Mouse (Mus musculus) midbrain, embryonic 16.5 days (tissue): ENCODE results near the gene Chst1. TPM values are rescaled to one million over a fixed set of nuclear protein-coding genes. Genes with fewer than 3 reads are reported as not detected.

Experiments
- ATAC-seq: fragments of 200-750 bp; cut with Nextera tagmentation; 2 replicates; pipeline ENCODE4 v1.8.0; 2017; ENCODE audit warnings: moderate TSS enrichment
- H3K27ac ChIP-seq: fragments of 300-500 bp; sonication (generic); 2 replicates; pipeline ENCODE4 v1.5.1; 2014; ENCODE audit warnings: mild to moderate bottlenecking, low read length, mixed read lengths
- H3K27me3 ChIP-seq: fragments of 300-500 bp; sonication (generic); 2 replicates; pipeline ENCODE4 v1.6.1; 2014; ENCODE audit warnings: low read depth, low read length, mixed read lengths; ENCODE audit not compliant: control insufficient read depth, insufficient read depth
- H3K36me3 ChIP-seq: fragments of 300-500 bp; sonication (generic); 2 replicates; pipeline ENCODE4 v1.6.1; 2014; ENCODE audit warnings: mild to moderate bottlenecking, low read length, moderate library complexity, mixed read lengths; ENCODE audit not compliant: control insufficient read depth, insufficient read depth
- H3K4me1 ChIP-seq: fragments of 300-500 bp; sonication (generic); 2 replicates; pipeline ENCODE4 v1.6.1; 2014; ENCODE audit warnings: mild to moderate bottlenecking, low read length, mixed read lengths; ENCODE audit not compliant: control insufficient read depth, insufficient read depth
- H3K4me2 ChIP-seq: fragments of 300-500 bp; sonication (generic); 2 replicates; pipeline ENCODE4 v1.6.1; 2014; ENCODE audit warnings: mild to moderate bottlenecking, low read length, mixed read lengths
- H3K4me3 ChIP-seq: fragments of 300-500 bp; sonication (generic); 2 replicates; pipeline ENCODE4 v1.5.1; 2014; ENCODE audit warnings: low read depth, mild to moderate bottlenecking, low read length, moderate library complexity, mixed read lengths
- H3K9ac ChIP-seq: fragments of 300-500 bp; sonication (generic); 2 replicates; pipeline ENCODE4 v1.6.1; 2014; ENCODE audit warnings: low read depth, low read length, mixed read lengths
- H3K9me3 ChIP-seq: fragments of 300-500 bp; sonication (generic); replicated peaks from 2 replicates; pipeline ENCODE4 v1.6.1; 2014; ENCODE audit warnings: mild to moderate bottlenecking, low read length, mixed read lengths; ENCODE audit not compliant: control insufficient read depth, poor library complexity, severe bottlenecking
- WGBS: fragments of 180-500 bp; shearing (Covaris S2); extraction: QIAGEN DNeasy Blood & Tissue Kit; methylation state at CpG from one replicate; pipeline ENCODE4 v1.1.7; 2014; 5-methylcytosine and 5-hydroxymethylcytosine counted together
- polyA plus RNA-seq: library from polyadenylated mRNA; unstranded; fragments of >200 nt; fragmentation: Nextera tagmentation; extraction: Ambion mirVana; gene quantifications from 2 replicates; pipeline ENCODE4 v1.2.1, GENCODE M21; 2015

The Chst1 gene
- polyA plus RNA-seq, 1 experiment from 2014 or later = 51.2 TPM

- H3K27me3 ChIP-seq = no peaks in the 10 kb centered on the region
- H3K27ac ChIP-seq = no peak overlapping the region
- ATAC-seq = no peak
- H3K9ac ChIP-seq = no peak overlapping the region
- no peak overlapping the region for H3K4me3 ChIP-seq
- peaks cover 46% of the 10 kb centered on the region for H3K4me1 ChIP-seq
- H3K4me2 ChIP-seq = no peak overlapping the region
- no peaks in the 10 kb centered on the region for H3K9me3 ChIP-seq
- 72% methylated on average over 6 of the region's 6 CpGs for WGBS
- peaks cover 6% of the 10 kb centered on the region for H3K36me3 ChIP-seq
Observed at GRCm38 (mm10) chr2:92607153-92607552, 7.6 kb downstream of the Chst1 start.

GRCm38 (mm10) chr2:92607592-92607991 is 8.1 kb downstream of the Chst1 start:
- H3K36me3 ChIP-seq = peaks cover 6% of the 10 kb centered on the region
- no peak overlapping the region for H3K4me3 ChIP-seq
- no peaks in the 10 kb centered on the region for H3K9me3 ChIP-seq
- no peaks in the 10 kb centered on the region for H3K27me3 ChIP-seq
- no peak overlapping the region for H3K4me2 ChIP-seq
- 89% methylated on average over 3 of the region's 3 CpGs for WGBS
- H3K4me1 ChIP-seq = peaks cover 41% of the 10 kb centered on the region
- peak overlapping the region; percentile 54; the same call in 1 of the 2 replicates for H3K27ac ChIP-seq
- no peak overlapping the region for H3K9ac ChIP-seq
- ATAC-seq = no peak

DNA sequence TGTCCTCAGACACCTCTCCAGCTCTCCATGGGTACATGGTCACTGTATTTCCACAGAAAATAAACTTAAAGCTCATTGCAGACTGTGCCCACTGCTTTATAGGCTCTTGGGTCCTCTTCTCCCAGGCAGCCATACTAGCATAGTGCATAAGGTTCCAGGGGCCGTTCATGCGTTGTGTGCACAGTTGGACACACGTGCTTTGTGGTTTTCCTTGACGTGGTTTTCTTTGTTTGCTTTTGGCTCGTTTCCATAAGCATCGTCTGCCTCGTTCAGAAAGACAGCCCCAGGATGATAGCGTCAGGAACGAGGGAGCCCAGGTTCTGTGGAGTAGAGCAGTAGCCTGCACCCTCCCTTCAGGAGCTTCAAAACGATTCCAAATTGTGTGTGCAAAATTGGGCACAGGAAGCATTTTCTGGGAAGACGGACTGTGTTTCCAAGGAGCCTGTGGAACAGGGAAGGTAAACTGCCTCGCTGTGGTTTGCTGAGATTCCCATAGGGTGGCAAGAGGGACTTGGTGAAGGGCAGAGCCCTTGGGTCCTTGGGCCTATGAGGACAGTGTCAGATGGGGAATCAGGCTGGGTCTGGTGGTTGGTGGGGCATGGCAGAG is 8.6 kb downstream of the Chst1 start:
- 44% methylated on average over 12 of the region's 12 CpGs for WGBS
- no peak for ATAC-seq
- Histone ChIP-seq H3K27me3 (no peaks in the 10 kb centered on the region), H3K4me3 (no peak overlapping the region), H3K4me1 (peaks cover 36% of the 10 kb centered on the region), H3K36me3 (peaks cover 8% of the 10 kb centered on the region), H3K9ac (no peak overlapping the region), H3K9me3 (no peaks in the 10 kb centered on the region), H3K4me2 (no peak overlapping the region), H3K27ac (peak overlapping the region; percentile 54)

- Histone ChIP-seq H3K27ac (peak overlapping the region; percentile 54), H3K4me1 (peaks cover 27% of the 10 kb centered on the region), H3K9me3 (no peaks in the 10 kb centered on the region), H3K9ac (no peak overlapping the region; the same call in 1 of the 2 replicates), H3K27me3 (no peaks in the 10 kb centered on the region), H3K4me2 (no peak overlapping the region), H3K4me3 (no peak overlapping the region), H3K36me3 (peaks cover 17% of the 10 kb centered on the region)
- peak; percentile 50; the same call in 1 of the 2 replicates for ATAC-seq
- WGBS = 46% methylated on average over 4 of the region's 4 CpGs
Observed at GRCm38 (mm10) chr2:92608810-92609581, 9.5 kb downstream of the Chst1 start.

DNA sequence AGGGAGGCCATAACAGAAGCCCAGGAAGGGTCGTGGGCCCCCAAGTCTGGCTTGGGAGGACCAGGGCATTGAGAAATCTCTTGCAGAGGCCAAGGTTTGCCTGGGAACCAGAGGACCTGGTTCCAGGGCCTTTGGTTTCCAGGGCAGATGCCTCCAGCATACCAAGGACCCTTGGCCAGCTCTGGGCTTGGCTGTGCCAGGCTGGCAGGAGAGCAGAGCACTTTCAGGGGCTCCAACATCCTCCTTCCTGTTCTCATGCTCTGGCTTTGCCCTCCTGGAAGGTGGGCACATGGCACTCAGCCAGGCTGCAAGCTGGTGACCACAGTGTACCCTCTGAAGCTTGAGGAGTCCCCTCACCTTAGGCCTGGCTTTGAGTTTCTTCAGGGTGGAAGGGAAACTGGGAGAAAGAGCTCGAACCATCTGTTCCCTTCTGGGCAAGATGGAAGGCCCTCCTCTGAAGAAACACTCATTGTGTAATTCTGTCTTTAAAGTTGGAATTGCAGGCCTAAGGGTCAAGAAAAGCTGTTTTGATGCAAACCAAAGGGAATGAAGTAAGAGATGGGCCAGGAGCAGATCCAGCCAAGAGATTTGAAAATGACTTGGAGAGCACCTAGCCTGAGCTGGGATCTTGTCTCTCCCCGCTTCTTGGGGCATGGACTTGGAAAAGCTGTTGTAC is 10.3 kb downstream of the Chst1 start:
- peaks cover 19% of the 10 kb centered on the region for H3K4me1 ChIP-seq
- no peak overlapping the region for H3K27ac ChIP-seq
- no peak overlapping the region for H3K4me2 ChIP-seq
- no peak for ATAC-seq
- peaks cover 21% of the 10 kb centered on the region for H3K36me3 ChIP-seq
- H3K9ac ChIP-seq = no peak overlapping the region
- WGBS = 75% methylated on average over 3 of the region's 3 CpGs
- H3K4me3 ChIP-seq = no peak overlapping the region
- no peaks in the 10 kb centered on the region for H3K9me3 ChIP-seq
- H3K27me3 ChIP-seq = no peaks in the 10 kb centered on the region

DNA sequence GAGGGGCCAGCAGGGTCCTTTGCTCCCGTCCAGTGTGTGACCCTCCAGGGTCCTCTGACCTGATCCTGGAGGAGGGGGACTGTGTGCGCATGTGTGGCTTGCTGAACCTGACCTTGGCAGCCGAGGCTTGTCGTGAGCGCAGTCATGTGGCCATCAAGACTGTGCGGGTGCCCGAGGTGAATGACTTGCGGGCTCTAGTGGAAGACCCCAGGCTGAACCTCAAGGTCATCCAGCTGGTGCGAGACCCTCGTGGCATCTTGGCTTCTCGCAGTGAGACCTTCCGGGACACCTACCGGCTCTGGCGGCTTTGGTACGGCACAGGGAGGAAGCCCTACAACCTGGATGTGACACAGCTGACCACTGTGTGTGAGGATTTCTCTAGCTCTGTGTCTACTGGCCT is 14.1 kb downstream of the Chst1 start:
- Histone ChIP-seq H3K9ac (no peak overlapping the region), H3K4me3 (no peak overlapping the region), H3K4me1 (peaks cover 4% of the 10 kb centered on the region; the same call in 1 of the 2 replicates), H3K36me3 (peaks cover 21% of the 10 kb centered on the region), H3K4me2 (no peak overlapping the region), H3K27me3 (no peaks in the 10 kb centered on the region), H3K27ac (no peak overlapping the region), H3K9me3 (no peaks in the 10 kb centered on the region)
- 95% methylated on average over 15 of the region's 15 CpGs for WGBS
- ATAC-seq = no peak

- Histone ChIP-seq H3K36me3 (peaks cover 21% of the 10 kb centered on the region), H3K9me3 (no peaks in the 10 kb centered on the region), H3K9ac (no peak overlapping the region), H3K27me3 (no peaks in the 10 kb centered on the region), H3K4me3 (no peak overlapping the region), H3K4me1 (peaks cover under 1% of the 10 kb centered on the region; the same call in 1 of the 2 replicates), H3K27ac (no peak overlapping the region), H3K4me2 (no peak overlapping the region)
- 94% methylated on average over 14 of the region's 14 CpGs for WGBS
- ATAC-seq = no peak
Observed at GRCm38 (mm10) chr2:92614106-92614505, 14.6 kb downstream of the Chst1 start.

DNA sequence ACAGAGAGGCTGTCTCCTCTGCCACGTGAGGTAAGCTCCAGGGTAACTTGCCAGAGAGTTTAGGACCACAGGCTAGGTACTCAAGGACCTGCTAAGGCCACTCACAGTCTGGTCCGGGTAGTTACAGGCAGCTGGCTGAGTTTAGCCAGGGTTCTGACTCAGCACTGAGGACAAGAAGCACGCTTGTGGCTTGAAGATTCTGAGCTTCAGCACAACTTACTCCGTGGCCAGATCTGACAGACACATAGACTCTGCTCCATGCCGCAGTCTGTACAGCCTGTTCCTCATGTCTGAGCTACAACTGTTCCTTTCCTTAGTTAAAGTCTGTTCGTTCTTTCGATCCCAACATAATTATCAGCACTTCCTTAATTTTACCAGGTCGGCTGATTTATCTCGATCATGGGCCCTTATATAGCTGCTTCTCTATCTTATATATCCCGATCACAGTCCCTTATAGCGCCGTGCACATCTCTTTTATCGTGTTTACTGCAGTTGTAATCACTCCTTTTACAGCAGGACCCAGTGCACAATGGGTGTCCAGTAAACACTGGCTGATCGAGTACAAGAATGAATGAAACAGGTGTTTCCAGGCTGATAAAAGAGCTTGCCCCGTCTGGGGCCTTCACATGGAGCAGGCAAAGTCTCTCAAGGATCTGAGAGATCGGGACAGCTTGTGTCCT is 17.7 kb downstream of the Chst1 start:
- Histone ChIP-seq H3K4me1 (no peaks in the 10 kb centered on the region), H3K36me3 (peaks cover 15% of the 10 kb centered on the region), H3K4me2 (no peak overlapping the region), H3K27me3 (no peaks in the 10 kb centered on the region), H3K9ac (no peak overlapping the region), H3K9me3 (no peaks in the 10 kb centered on the region; the same call in 1 of the 2 replicates), H3K4me3 (no peak overlapping the region), H3K27ac (no peak overlapping the region)
- 80% methylated on average over 16 of the region's 16 CpGs for WGBS
- no peak for ATAC-seq
